Mouse (Mus musculus) thymus, adult 2 months (tissue): Measurements from ENCODE around the gene Pde4d. TPM values are rescaled to one million over a fixed set of nuclear protein-coding genes. Genes with fewer than 3 reads are reported as not detected.

ENCODE experiments used
- DNase-seq: peaks from one replicate; pipeline ENCODE4 v3.0.0; 2021
- H3K27ac ChIP-seq: fragments of 200-500 bp; 2 replicates; pipeline ENCODE4 v1.5.1; 2012; ENCODE audit warnings: low read length, control low read depth; ENCODE audit not compliant: control insufficient read depth, insufficient read depth
- H3K27me3 ChIP-seq: fragments of 200-500 bp; 2 replicates; pipeline ENCODE4 v1.6.1; 2012; ENCODE audit warnings: mild to moderate bottlenecking, low read length, moderate library complexity, mixed read lengths; ENCODE audit not compliant: control insufficient read depth, insufficient read depth
- H3K36me3 ChIP-seq: fragments of 200-500 bp; 2 replicates; pipeline ENCODE4 v1.6.1; 2012; ENCODE audit warnings: mild to moderate bottlenecking, low read length, moderate library complexity; ENCODE audit not compliant: control insufficient read depth, insufficient read depth
- H3K4me1 ChIP-seq: fragments of 200-500 bp; replicated peaks from 2 replicates; pipeline ENCODE4 v1.6.1; 2012; ENCODE audit warnings: low read length; ENCODE audit not compliant: control insufficient read depth, insufficient read depth
- H3K4me3 ChIP-seq: fragments of 200-500 bp; 2 replicates; pipeline ENCODE4 v1.5.1; 2012; ENCODE audit warnings: mild to moderate bottlenecking, low read length, control low read depth, moderate library complexity; ENCODE audit not compliant: control insufficient read depth, insufficient read depth
- CTCF ChIP-seq: fragments of 200-500 bp; IDR thresholded peaks from 2 replicates; pipeline ENCODE4 v1.5.1; 2012; ENCODE audit warnings: mild to moderate bottlenecking, control low read depth, low read length, moderate library complexity, borderline replicate concordance; ENCODE audit not compliant: control insufficient read depth, poor library complexity, insufficient read depth; ENCODE audit errors: extremely low read depth
- POLR2A ChIP-seq: fragments of 200-500 bp; IDR thresholded peaks from 2 replicates; pipeline ENCODE4 v1.6.1; 2012; ENCODE audit warnings: mild to moderate bottlenecking, low read length, control low read depth, moderate library complexity; ENCODE audit not compliant: control insufficient read depth, poor library complexity, insufficient read depth; ENCODE audit errors: extremely low read depth
- WGBS: fragments of 180-500 bp; shearing (Covaris S2); methylation state at CpG from one replicate; pipeline ENCODE4 v1.1.7; 2018; 5-methylcytosine and 5-hydroxymethylcytosine counted together
- polyA plus RNA-seq: library from polyadenylated mRNA; depleted of rRNA; stranded (reverse); fragments of >200 nt; gene quantifications from 2 replicates; pipeline ENCODE4 v1.2.3, GENCODE M21; 2012

Pde4d gene
- polyA plus RNA-seq, 1 experiment = 35.2 TPM

DNA sequence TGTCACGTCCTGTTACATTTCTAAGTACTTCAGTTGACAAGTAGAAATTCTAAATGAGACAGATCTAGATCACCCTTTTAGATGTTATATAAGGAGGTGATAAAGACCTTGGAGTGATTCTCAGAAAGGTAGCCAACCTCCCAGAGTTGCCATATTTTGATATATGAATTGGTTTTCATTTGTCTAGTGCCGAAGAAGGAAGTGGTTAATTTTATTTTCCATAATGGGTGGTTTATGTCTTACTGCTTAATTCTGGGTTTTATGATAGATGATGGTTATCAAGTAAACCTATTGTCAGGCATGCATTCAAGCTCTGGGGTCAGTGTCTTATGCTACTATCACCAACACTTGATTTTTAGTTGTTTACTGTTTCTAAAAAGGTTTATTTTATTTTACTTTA is 1.4 kb downstream of the Pde4d start:
- Histone ChIP-seq H3K4me1 (no peaks in the 10 kb centered on the region), H3K36me3 (no peaks in the 10 kb centered on the region), H3K27me3 (no peaks in the 10 kb centered on the region), H3K27ac (no peak overlapping the region), H3K4me3 (no peak overlapping the region)
- TF ChIP-seq CTCF (no peak), POLR2A (no peak)
- DNase-seq = no peak
- 43% methylated on average over 2 of the region's 2 CpGs for WGBS

DNA sequence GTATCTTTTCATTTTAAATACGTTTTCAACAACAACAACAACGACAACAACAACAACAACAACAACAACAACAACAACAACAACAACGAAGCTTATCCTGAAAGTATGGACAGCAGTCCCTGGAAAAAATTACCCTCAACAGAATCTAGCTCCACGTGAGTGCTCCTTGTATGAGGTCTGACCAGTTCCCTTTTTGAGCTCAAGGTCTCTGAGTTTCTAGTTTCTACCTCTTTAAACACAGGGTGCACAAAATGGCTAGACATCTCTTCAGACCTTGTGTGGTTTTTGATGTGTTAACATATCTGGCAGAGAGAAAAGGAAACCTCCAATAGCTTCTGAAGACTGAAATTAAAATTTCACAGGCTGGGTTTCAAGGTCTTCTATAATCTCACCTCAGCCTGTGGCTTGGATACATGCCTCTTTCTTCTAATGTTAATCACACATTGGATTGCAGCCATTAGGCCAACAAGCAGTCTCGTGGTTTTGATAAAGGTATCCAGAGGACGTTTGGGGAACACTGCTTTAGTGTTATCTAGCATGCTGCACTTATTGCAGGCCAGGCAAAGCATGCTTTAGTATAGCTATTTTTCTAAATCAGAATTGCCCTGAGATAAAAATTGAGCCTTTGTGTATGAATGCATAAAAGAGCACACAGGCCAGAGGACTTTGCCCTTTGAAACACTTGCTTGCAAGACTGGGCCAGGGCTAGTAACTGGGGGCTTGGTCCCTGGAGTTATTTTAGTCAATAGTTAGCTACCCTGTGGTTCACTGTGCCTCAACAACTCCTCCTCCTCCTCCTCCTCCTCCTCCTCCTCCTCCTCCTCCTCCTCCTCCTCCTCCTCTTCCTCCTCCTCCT is 3.5 kb downstream of the Pde4d start:
- Histone ChIP-seq H3K4me1 (no peaks in the 10 kb centered on the region), H3K27me3 (no peaks in the 10 kb centered on the region), H3K4me3 (no peak overlapping the region), H3K27ac (no peak overlapping the region), H3K36me3 (no peaks in the 10 kb centered on the region)
- TF ChIP-seq CTCF = no peak
- TF ChIP-seq POLR2A = no peak
- 40% methylated on average over 6 of the region's 6 CpGs for WGBS
- no peak for DNase-seq

- 97% methylated on average over 5 of the region's 5 CpGs for WGBS
- DNase-seq = no peak
Measured at GRCm38 (mm10) chr13:108462518-108462917, 12.8 kb downstream of the Pde4d start.

GRCm38 (mm10) chr13:108465755-108466154 is 16.0 kb downstream of the Pde4d start:
- Histone ChIP-seq H3K27me3 (no peaks in the 10 kb centered on the region), H3K4me1 (no peaks in the 10 kb centered on the region), H3K36me3 (no peaks in the 10 kb centered on the region), H3K4me3 (no peak overlapping the region), H3K27ac (no peak overlapping the region)
- no peak for TF ChIP-seq CTCF
- TF ChIP-seq POLR2A = no peak
- DNase-seq = no peak

More at GRCm38 (mm10) chr13:108462518-108462917, 12.8 kb downstream of the Pde4d start:
- H3K4me3 ChIP-seq = no peak overlapping the region
- H3K4me1 ChIP-seq = no peaks in the 10 kb centered on the region
- TF ChIP-seq POLR2A (no peak), CTCF (no peak)
- H3K27ac ChIP-seq = no peak overlapping the region
- H3K27me3 ChIP-seq = no peaks in the 10 kb centered on the region
- no peaks in the 10 kb centered on the region for H3K36me3 ChIP-seq

GRCm38 (mm10) chr13:108467046-108467445 is 17.3 kb downstream of the Pde4d start:
- Histone ChIP-seq H3K27me3 (no peaks in the 10 kb centered on the region), H3K36me3 (no peaks in the 10 kb centered on the region), H3K4me3 (no peak overlapping the region), H3K4me1 (no peaks in the 10 kb centered on the region), H3K27ac (no peak overlapping the region)
- TF ChIP-seq POLR2A (no peak), CTCF (no peak)
- 67% methylated on average over 1 of the region's 1 CpGs for WGBS
- DNase-seq = no peak

DNA sequence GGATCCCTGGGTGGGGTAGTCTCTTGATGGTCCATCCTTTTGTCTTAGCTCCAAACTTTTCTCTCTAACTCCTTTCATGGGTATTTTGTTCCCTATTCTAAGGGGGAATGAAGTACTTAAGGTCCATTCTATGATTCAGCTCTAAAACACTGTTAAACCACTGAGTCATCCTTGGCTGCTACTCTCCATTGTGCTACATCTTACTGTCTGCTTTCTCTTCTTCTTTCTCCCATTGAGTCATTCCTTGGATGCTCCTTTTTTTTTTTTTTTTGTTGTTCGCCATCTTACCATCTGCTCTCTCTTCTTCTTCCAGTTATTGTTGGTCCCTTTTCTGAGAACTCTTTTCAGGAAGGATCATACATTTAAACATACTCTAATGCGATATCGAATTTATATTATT is 30.7 kb downstream of the Pde4d start:
- Histone ChIP-seq H3K36me3 (no peaks in the 10 kb centered on the region), H3K4me1 (no peaks in the 10 kb centered on the region), H3K27me3 (no peaks in the 10 kb centered on the region), H3K27ac (no peak overlapping the region), H3K4me3 (no peak overlapping the region)
- no peak for DNase-seq
- 95% methylated on average over 3 of the region's 3 CpGs for WGBS
- TF ChIP-seq POLR2A (no peak), CTCF (no peak)

DNA sequence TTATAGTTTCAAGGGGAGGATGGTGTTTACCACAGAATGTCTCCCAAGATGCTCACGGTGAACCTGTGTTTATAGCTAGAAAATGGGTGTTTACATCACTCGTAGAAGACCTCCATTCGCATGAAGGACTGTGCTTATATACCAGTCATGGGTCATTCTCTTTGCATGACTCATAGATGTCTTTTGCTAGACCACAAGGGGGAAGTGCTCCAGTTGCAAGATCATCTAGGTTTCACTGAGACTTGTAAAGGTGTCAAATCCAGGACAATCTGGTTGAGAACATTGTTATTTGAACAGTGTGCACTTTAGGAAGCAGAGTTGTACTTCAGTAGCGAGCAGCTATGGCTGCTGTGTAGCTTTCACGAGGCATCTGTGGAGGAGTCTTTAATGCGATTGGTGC is 35.3 kb downstream of the Pde4d start:
- Histone ChIP-seq H3K36me3 (no peaks in the 10 kb centered on the region), H3K27me3 (no peaks in the 10 kb centered on the region), H3K4me1 (no peaks in the 10 kb centered on the region), H3K27ac (no peak overlapping the region), H3K4me3 (no peak overlapping the region)
- 76% methylated on average over 6 of the region's 6 CpGs for WGBS
- DNase-seq = no peak
- TF ChIP-seq CTCF = no peak
- TF ChIP-seq POLR2A = no peak
